Mouse (Mus musculus) frontal cortex, postnatal 36 days (tissue): ENCODE results near the gene Gm48551.

ENCODE experiments used
- DNase-seq, 2 experiments: peaks; one replicate each; pipeline ENCODE4 v3.0.0; 2022; ENCODE audit warnings: low spot score in 2 of 2

The Gm48551 gene

DNA sequence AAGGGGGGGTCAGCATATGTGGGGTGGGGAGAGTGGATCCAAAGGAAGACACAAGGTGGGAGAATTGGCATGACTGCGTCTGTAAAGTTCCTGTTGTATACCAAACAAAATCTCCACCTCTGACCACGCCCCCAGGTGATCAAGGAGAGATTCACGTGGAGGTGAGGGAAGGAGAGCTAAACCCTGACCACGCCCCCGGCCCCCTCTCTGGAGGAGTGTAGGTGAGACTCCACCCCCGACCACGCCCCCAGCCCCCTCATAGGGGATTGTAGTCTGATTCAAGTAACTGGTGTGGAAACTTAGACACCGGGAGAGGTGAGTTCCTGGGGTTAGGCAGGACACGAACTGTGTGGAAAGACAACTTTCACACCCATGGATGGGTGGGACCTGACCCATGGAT lies 19.8 kb downstream of the Gm48551 start:
- no peak for DNase-seq

DNA sequence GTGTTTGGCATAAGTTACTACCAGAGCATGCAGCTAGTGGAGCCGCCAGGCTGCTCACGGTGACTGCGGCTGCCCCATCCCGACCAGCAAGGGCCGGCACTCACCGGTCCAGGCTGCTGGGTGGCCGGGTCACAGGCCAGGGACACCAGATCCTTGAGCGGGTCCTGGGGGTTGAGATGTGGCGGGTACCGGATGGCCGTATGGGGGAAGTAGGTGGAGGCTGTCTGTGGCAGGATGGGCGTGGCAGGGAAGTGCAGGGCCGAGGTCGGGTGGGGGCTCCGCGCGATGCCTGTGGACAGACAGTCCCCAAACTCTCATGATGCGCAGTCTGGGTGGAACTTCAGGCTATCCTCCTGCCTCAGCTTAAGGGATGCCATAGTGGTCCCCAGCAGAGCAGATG lies 20.5 kb downstream of the Gm48551 start:
- DNase-seq = no peak

DNA sequence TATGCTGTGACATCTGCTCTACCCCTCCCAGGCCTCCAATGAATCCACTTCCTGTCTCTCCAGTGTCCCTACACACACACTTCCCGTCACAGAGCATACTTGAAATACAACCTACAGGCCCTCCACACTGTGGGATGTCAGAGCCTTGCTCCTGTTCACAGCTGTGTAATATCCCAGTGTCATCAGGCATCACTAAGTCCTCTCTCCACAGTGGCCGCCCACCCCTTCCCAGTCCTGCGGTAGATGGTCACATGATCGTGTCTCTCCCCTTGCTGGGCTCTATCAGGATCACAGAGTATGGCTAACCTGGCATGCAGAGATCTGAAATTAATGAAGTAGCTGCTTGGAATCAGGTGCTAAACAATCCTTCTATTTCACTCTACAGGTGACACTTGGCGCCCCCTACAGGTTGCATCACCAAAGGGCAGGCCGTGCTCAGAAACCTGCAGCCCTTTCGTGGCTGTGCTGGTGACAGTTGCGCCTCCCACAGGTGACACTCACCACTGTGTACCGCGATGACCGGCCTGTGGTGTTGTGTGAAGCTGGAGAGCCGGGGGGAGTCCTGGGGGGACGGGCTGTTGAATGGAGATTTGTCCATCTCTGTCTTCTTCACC lies 21.4 kb downstream of the Gm48551 start:
- peak in 1 of 2 experiments; percentile 64 for DNase-seq

DNA sequence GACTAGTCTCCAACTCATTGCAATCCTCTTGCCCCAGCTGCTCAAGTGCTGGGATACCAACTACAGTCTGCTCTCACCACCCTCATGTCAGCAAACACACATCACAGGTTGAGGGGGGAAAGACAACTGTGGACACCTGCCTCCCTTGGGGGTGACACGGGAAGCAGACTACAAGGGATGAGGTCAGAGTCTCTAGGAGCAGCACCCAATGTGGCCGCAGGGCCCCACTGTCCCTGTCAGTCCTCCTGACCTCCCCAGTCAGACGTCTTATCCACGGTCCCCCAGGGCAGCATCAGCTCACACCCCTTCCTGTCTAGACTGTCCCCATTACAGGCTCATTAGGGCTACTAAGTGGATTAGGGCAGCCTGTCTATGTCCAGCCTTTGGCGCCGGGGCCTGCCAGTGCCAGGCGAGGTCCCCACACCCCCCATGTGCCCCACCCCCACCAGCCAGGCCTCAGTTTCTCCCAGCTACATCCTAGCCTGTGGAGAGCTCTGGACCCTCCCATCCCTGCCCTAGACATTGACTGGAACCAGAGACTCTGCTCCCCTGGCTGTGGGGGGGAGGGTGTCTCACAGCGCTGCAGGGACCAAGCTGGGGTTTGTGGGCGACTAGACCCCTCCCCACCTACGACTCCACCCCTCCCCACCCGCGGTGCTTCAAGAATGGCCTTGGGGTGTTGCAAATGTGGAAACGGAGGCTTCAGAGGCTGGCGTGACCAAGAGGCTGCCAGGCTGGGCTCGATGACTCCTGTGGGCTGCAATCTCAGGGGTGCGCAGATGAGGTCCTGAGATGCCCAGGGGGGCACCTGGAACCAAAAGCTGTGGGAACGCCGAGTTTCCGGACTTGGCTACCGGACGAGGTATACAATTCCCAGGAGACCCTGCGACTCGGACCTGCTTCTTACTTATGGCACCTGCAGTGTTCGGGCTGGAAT lies 22.5 kb downstream of the Gm48551 start:
- DNase-seq = no peak

DNA sequence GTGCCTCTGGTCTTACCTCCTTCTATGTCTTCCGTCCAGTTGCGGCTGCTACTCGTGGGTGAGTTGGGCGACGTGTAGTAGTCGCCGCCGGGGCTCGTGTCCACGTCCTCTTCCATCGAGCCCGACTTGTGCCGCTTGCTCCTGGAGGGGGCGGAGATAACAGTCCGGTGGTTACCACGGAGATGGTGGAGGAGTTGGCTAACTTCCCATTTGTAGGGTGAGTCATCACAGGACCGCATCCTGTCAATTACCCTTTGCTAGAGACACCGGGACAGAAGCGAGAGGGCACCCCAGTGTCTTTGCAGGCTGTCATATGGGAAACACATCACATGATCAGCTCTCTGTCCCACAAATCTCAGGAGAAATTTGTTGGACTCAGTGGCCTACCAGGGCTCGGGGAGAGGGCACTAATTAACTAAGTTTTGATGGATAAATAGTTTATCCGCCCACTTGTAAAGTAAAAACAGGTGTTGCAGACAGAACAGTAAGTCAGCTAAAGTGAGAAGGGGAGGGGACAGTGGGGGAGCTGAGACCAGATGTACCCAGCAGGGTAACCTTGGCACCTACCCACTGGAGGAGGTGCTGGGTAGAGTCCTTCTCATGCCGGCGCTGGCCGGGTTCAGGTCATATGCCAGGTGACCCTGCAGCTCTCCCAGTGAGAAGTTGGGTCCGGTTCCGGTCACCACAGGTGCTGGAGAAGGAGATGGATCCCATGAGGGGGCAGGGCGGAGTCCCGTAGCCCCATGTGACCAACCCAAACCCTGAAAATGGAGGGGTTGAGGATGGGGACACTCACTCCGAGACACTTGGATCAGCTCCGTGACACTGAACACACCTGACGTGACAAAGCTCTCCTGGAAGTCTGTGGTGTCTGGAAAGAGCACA lies 23.5 kb downstream of the Gm48551 start:
- DNase-seq = peak; percentile 78 to 81

DNA sequence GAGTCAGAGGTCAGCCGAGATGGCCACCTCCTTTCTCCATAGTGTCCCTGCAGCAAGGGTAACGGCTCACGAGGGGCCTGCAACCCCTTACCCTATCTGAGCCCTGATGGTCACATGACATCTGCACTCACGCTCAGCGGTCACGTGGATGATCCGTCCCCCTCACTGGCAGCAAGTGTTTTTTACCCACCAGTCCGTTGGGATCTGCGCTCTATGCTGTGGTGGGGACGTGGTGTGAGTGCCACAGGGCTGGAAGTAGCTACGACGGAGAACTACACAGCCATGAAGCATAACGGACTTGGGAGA lies 24.1 kb downstream of the Gm48551 start:
- no peak for DNase-seq

DNA sequence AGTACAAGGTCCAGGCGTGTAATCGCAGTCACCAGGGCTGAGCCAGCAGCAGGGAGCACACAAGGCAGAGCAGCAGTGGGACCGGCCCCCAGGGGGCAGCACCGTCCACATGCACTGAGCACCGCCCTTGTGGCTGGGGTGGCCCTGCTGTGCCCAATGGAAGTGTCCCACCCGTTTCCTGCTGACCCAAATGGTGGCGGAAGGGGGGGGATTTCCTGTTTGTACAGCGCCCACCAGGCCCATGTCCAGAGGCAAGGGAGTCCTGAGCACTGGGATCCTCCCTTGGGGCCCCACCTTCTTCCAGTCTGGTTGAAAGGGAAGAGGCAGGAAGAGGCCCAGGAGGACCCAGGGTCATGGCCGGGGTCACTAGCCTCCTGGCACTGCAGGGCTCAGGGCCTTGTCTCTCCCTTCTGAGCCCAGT lies 24.6 kb downstream of the Gm48551 start:
- no peak for DNase-seq

DNA sequence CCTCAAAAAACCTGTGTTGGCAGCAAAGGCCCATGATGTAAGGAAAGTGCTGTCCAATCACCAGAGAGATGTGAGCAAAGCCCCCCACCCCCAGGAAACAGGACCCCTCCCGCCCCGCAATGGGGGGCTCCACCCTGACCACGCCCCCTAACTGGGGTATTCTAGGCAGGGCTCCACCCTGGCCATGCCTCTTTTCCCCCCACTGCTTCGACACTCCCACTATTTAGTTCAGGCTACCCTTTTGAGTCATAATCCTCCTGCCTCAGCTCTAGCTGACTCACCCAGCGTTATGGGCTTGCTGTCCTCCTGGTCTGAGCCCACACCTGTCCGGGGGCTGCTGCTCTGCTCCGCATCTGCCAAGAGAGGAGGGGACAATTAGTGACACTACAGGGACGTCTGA lies 25.1 kb downstream of the Gm48551 start:
- DNase-seq = no peak

DNA sequence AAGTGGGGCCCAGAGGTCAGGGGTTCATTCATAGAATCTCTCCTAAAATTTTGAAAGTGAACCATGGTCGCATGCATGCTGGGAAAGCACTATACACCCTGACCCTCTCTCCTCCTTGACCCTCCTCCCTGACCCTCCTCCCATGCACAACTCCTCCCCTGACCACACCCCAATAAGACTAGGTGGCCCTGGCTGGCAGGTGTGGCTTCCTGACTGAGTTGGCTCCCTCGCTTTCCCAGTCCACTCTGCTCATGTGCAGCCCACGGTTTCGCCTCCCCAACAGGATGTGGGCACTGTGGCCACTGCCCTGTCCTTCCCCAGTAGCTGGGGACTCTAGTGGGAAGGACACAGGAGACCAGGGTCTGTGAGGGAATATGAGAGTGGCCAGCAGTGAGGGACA lies 26.1 kb downstream of the Gm48551 start:
- no peak for DNase-seq

DNA sequence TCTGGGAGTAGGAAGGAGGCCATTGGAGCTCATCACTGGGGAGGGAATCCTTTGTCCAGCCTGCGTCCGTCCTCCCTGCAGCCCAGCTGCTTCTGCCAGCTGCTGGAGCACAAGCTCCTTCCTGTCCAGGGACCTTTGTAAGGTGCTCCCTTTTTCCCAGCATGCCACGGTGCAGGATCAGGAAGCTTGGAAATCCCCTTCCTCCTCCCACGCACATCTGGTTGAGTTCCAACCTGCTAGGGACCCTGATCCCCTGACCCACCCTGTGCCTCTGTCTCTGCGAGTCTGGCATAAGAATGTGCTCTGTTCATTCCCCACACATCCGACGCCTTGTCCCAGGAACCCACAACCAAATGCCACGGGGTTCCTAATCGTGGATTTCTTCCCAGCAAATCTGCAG lies 26.7 kb downstream of the Gm48551 start:
- DNase-seq = no peak

DNA sequence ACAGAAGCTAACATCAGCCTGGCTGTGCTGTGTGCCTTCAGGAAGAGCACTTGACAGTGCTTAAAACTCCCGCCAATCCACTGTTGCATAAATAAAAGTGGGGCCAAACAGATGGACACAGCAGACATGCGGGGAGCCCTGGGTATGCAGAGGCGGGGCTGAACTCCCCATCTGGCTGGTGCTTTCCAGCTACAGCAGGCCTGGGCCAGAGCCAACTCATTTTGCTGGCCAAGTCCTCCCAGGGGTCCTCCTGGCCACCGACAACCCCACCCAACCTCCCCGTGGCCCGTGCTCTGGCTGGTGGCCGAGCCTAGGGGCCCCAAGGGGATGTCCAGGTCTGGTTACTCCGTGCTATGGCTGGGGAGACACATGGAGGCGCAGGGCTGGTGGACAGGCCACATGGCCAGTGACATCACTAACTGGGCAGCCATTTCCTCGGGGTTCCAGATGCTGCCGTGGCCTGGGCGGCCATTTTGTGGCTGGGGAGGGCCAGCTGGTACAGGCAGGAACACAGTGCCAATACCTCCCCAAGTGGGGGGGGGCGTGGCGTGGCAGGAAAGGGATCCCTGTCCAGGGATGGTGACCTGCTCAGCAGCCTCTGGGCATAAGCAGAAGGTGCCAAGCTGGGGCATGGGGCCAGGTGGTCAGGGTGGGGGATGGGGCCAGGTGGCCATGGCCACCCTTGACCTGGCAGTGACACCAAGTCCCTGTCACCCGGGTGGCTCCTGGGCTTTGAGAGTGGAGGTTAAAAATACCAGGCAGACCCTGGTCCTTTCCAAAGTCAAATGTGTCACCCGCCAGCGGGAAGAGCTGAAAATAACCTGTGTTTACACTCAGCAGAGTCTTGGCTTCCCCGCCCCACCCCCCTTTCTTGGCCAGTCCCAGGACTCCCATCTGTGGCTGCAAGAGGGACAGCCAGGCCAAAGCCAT lies 27.5 kb downstream of the Gm48551 start:
- DNase-seq = peak in 1 of 2 experiments; percentile 77

DNA sequence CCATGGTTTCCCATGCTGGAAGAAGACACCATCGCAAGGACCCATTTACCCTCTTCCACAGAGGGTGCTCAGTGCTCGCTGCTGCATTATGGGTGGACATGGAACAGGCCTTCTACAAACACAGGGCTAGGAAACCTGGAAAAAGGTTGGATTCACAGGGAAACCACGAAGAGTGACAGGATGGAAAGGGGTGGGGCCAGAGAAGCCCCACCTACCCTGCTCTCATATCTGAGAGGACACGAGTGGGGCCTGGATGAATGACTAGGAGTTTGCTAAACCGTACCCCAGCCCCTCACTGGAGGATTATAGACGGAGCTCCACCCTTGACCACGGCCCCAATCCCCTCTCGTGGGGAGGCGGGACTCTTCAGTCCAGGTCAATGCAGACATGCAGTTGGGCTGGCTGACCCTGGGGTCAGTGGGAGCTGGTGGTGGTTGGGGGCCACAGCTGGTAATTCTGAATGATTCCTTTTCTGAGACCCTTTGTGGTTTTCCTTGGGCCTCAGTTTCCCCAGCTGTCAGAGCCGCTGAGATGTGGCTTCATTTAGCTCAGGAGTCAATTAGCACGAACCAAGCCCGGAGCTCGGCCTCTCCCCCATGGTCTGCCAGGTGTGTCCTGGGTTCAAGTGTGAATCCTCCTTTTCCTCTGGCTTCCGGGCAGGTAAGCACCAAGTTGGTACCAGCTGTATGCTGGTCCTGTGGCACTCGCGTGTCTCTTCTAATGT lies 28.5 kb downstream of the Gm48551 start:
- no peak for DNase-seq

DNA sequence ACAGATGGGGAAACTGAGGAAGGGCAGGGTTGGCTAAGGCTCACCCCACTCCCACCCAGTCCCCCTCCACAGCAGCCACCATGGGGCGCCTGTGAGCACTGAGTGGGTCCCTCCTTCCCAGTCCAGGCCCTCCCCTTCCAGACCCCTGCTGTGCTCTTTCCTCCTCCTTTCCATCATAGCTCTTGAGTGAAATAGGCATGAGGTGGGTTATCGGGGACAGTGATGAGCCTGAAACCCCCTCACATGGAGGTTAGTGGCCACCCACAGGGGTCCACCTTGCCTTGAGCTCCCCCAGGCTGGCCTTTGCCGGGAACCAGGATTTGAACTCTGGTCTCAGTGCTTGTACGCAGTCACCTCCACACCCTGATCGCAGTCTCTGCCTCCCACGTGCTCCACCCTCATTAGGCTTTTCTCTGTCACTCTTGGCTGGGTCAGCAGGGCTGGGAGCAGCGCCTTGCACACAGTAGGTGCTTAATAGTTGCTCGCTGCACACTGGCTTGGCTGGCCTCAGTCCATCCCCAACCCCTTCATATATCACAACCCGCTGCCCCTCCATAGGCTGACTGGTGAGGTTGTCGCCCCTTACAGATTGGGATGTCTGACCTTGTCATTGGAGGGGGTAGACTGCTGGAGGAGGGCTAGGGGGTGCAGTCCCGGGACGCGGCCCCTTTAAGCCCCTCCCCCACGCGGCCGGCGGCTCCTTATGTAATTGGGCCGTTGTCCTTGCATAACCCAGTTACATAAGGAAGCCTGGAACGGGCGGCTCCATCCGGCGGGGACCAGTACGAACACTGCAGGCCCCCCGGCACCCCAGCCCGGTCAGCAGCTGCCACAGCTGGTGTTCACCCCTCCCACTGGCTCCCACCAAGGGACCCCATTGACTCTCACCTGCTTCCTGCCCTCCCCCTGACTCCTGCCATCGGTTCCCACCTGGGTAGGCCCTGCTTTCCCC lies 29.3 kb downstream of the Gm48551 start:
- DNase-seq = peak in 1 of 2 experiments; percentile 81

DNA sequence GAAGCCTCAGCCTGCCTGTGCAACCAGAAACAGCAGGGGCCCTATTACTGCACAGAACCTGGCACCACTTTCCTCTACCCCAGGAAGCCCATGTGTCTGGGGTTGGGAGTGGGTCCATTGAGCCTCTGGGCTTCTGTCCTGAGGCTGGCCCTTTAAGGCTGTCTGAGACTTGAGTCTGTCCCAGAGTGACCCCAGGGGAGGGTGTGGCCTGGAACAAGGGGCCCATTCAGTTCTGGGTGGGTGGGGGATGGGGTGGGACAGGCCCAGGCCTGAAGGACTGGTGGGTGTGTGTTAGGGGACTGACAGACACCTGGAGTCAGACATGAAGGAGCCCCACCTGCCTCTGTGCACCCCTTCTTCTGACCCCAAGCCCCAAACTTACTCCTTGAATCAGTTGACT lies 30.4 kb downstream of the Gm48551 start:
- DNase-seq = no peak

DNA sequence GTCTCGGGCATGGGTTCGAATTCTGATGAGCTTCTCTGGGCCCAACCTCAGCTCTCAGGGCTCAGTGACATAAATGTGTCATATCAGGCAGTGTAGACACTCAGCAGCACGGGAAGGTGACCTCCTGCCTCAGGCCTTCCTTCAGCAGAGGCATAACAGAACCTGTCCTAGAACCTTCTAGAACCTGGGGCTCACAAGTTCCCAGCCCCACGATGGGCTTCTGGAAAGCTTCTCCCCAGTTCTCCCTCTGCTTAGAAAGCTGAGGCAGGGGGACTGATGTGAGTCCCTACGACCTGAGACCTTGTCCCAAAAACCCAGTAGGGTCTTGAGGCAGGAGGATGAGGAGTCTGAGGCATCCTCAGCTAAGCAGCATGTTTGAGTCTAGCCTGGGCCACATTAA lies 30.9 kb downstream of the Gm48551 start:
- no peak for DNase-seq

DNA sequence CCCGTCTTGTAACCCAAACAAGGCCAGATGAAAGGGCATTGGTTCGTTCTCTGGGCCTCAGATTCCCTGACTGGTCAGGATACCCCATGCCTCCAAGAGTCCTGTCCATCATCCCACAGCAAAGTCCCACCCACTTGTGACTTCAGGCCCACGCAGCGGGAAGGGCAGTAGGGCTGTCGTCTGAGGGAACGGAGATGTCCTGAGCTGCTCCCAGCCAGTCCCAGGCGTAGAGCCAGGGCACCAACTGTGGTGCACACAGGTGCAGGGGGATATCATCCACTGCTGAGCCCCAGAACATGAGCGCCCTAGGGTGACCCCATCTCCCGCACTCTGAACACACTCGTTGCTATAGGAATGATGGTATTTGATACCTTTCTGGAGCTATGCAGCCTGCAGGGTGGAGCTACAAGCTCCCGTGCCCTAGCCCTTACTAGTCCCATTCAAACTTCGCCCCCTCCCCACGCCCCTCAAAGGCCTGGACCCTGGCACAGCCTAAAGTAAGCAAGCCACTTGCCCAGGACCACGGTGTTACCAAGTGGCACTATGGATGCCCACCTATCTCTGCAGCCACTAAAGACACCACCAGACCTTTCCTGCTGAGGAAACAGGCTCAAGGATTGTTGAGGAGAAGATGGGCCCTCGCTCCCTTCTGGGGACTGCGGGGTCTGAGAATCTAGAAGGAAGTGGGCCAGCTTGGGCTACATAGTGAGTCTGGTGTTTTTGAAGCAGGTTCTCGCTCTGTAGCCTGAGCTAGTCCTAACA lies 31.5 kb downstream of the Gm48551 start:
- DNase-seq = no peak

DNA sequence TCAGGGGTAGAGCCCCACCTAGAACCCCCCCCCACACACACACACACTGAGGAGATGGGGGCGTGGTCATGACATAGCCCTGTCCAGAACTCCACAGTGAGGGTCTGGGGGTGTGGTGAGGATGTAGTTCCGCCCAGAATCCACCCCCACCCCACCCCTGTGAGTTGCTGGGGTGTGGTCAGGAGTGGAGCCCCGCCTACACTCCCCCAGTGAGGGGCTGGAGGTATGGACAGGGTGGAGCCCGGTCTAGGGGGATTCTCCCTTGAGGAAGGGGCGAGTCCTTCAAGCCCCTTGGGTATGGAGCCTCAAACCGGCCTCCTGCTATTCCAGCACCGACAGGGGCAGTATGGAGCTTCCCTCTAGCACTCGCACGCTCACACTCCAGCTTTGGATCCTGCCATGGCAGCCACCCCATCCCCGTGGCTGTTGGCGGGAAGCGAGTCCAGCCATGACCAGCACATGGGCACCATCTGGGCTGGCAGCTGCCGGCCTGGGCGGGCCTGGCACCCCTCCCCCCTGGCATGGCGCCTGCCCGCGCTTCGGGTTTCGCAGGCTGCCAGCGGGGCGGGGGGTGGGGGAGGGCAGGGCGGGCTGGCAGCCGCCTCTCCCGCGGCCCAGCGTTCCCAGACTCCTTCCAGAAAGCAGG lies 32.4 kb downstream of the Gm48551 start:
- DNase-seq = peak; percentile 82 to 90
